Mouse (Mus musculus) spleen, adult 18-20 months (tissue): ENCODE data around the gene Luc7l3.

ENCODE experiments used
- DNase-seq, 2 experiments: peaks; one replicate each; pipeline ENCODE4 v3.0.0; 2022; ENCODE audit warnings: mixed read lengths in 2 of 2

The Luc7l3 gene

GRCm38 (mm10) chr11:94253691-94254090, 68.1 kb downstream of the Luc7l3 start:
- DNase-seq = no peak

- DNase-seq = no peak
Measured at GRCm38 (mm10) chr11:94253156-94253555, 68.6 kb downstream of the Luc7l3 start.

- DNase-seq = no peak
Measured at GRCm38 (mm10) chr11:94246789-94247061, 75.1 kb downstream of the Luc7l3 start.

GRCm38 (mm10) chr11:94245955-94246788, 75.6 kb downstream of the Luc7l3 start, which contains the start of gene Wfikkn2:
Gene Wfikkn2 (minus strand): TSS chr11:94246005.
- DNase-seq = no peak

GRCm38 (mm10) chr11:94244385-94244784, 77.4 kb downstream of the Luc7l3 start:
- DNase-seq = no peak

DNA sequence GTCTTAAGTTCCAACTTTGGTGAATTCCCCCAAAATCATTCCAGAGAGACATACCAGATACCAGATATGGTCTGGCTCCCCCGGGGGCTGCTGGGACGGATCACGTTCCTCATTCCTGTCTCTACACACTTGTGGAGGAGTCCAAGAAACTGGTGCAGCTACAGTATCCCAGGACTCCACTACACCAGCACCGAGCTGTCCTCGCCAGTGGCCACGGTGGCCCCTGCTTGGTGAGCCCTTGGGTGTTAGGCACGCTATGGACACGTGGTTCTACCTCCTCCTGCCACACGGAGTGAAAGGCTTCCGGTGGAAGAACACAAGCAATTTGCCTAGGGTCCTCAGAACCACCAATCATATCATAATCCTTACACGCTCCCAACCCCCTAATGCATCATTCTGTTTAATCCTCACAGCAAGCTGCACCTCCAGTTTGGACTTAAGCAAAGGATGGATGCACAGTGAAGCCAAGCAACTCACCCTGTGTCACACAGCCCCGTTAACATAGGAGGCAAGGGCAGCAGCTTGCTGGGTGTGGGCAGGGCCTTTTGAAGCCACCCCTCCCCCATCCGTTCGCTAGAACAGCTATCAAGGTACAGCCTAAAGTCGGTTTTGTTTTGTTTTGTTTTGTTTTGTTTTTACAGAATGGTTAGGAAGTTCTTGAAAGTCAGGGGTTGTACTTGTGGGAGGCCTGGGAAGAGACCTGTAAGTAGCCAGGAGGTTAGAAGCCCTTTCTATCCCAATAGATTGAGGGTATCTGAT, 78.2 kb downstream of the Luc7l3 start:
- DNase-seq = no peak

- DNase-seq = no peak
Measured at GRCm38 (mm10) chr11:94242760-94243421, 78.9 kb downstream of the Luc7l3 start.

DNA sequence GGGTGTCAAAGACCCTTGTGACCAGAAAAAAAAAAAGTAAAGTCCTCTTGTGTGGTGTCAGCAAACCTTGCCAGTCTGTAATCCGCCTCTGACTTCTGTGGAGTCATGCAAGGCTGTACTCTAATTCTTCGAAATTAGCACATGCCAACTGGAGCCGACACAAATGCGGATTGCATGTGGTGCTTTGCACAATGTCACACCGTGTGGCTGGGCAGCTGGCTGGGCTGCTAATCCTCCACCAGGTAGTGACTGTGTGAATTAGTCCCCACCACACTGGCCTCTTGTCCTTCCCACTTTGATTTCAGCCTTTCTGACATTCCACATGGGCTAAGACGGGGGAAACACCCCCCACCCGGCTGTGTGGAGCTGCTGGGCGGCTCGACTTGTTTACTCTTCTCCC, 82.1 kb downstream of the Luc7l3 start:
- no peak for DNase-seq

- DNase-seq = no peak
Measured at GRCm38 (mm10) chr11:94238786-94239185, 83.0 kb downstream of the Luc7l3 start.
